Mouse (Mus musculus): ENCODE data around the gene Hook2.

The Hook2 gene

GRCm38 (mm10) chr8:85026670-85027515 lies 36.5 kb downstream of the Hook2 start, which contains the start of gene Trir:
Gene Trir (plus strand): TSS chr8:85026823.
- in situ Hi-C loops (cut with MboI, MseI) = no loop called here

DNA sequence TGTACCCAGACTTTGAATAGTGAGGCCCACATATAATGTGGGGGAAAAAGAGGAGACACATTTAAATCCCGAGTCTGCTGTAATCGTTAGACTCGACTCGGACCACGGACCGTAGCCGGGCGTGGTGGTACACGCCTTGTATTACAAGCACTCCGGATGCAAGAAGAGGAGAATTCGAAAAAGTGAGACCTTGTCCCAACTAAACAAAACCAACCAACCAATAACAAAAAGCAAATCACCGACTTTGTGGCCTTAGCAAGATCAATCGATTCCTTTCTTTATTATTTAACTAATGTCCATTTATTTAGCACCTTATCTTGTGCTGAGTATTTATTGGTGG lies 37.1 kb downstream of the Hook2 start:
- in situ Hi-C loops (cut with MboI, MseI) = no loop called here

DNA sequence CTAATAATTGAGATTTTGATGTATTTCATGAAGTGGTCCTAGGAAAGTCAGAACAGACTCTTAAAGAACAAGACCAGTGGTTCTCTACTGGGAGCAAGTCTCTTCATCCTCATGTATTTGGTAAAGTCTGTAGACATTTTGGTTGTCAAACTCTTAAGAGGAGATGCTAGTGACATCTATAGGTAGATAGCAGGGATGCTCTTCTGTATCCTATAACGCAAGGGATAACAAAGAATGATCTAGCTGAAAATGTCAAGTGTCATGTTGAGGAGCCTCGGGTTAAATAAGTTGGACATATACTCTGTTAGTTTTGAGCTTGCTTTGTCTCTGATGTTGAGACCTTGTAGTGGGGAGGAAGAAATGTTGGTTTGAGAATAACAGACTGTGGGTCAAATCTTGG lies 37.5 kb downstream of the Hook2 start:
- in situ Hi-C loops (cut with MboI, MseI) = no loop called here

DNA sequence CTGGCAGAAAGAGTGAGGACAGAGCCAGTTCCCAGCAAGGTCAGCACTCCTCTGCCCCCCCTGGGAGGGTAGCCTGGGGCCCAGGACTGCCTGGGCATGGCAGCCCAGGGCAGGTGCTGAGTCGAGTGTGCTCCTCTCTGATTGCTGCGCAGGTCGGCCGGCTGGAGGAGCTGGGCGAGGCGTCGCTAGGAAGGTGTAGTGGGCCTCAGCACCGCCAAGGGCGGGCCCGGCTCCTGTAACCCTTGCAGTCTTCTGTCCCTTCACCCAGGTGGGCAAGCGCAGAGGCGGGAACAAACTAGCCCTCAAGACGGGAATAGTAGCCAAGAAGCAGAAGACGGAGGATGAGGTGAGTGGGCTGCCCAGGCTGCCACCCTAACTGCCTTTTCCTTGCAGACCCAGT lies 38.9 kb downstream of the Hook2 start:
- in situ Hi-C loops (cut with MboI, MseI) = no loop called here

- in situ Hi-C loops (cut with MboI, MseI) = no loop called here
Measured at GRCm38 (mm10) chr8:85032622-85033311, 42.4 kb downstream of the Hook2 start.

GRCm38 (mm10) chr8:85033867-85034266 lies 43.5 kb downstream of the Hook2 start:
- in situ Hi-C loops (cut with MboI, MseI) = no loop called here

DNA sequence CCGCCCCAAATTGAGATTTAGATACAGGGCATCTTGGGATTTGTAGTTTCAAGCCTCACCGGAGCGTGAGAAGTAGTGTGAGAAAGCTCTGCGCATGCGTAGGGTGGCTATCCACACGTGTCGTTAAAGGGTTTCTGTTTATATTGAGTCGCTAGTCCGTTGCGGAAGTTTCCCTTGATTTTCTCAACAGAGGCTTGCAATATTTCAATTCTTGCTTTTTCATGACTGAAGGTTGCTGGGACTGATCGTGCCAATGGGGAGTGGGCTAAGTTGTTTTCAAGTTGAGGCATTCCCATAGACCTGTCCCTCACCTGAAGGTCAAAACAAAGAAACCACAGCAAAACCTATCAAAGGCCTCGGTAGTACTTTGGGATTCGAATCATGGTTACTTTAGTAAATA lies 44.4 kb downstream of the Hook2 start:
- in situ Hi-C loops (cut with MboI, MseI) = no loop called here

- in situ Hi-C loops (cut with MboI, MseI) = no loop called here
Measured at GRCm38 (mm10) chr8:85035165-85035727, 44.8 kb downstream of the Hook2 start.

- in situ Hi-C loops (cut with MboI, MseI) = no loop called here
Measured at GRCm38 (mm10) chr8:85035728-85036310, 45.4 kb downstream of the Hook2 start.

DNA sequence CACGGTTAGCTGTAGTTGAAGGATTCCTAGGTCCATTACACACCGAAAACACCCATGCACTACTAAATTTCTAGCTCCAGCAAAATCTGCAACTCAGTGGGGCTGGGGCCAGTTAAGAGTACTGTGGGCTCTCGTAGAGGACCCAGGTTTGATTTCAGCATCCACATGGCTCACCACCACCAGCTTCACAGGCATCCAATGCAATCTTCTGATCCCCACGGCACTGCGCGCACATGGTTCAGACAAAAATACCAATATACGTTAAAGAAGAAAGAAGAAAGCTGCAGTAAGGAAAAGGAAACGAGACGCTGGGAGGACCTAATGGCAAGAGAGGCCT lies 45.9 kb downstream of the Hook2 start:
- in situ Hi-C loops (cut with MboI, MseI) = no loop called here

- in situ Hi-C loops (cut with MboI, MseI) = no loop called here
Measured at GRCm38 (mm10) chr8:85036718-85037365, 46.4 kb downstream of the Hook2 start, which contains the start of gene Tnpo2. Gene Tnpo2 (plus strand): TSS chr8:85036915.

DNA sequence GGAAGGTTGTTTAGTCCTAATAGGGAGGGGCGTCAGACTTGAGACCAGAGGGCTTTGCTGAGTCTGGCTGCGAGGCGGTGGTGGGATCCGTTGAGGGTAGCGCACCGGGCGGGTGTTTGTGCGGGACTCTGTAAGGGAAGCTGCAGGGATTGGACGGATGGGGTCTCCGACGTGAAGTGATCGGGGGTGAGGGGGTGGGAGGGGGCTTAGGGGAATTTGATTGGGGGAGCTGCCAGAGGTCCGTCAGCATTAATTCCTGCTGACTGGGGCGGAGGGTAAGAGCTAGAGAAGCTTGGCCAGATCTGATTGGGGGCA lies 46.9 kb downstream of the Hook2 start:
- in situ Hi-C loops (cut with MboI, MseI) = no loop called here

DNA sequence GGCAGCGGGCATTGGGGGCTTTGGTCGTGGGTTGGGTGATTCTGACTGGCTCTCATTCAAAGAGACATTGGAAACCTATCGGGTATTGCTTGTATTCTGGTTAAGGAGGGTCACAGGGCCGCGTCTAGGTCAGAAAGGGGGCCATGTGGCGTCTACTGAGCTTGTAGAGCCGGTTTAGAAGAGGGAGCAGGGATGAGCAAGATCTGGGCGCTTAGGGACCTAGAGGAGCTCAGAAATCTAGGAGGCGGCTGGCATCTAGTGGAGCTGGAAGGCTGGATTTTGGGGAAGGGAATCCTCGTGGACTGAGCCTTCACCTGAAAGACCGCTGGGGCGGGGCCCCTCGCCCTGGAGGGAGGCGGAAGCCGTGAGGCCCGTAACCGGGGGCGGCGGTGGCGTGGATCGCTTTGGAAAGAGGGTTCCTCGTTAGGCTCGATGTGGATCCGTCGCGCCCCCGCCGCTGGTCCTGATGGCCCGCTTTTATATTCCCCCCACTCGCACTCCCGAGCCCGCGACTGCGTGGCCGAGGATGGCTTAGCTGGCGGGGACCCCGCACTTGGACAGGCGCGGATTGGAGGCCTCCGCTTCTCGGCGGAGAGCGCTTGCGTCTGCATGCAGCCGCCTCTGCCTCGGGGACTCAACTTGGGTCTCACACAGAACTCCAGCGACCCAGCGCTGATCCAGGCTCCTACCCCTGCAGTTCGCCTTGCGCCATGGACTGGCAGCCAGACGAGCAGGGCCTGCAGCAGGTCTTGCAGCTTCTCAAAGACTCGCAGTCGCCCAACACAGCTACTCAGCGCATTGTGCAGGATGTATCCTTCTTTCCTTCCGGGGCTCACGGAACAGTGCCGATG lies 47.5 kb downstream of the Hook2 start:
- in situ Hi-C loops (cut with MboI, MseI) = no loop called here

GRCm38 (mm10) chr8:85043619-85044018 lies 53.2 kb downstream of the Hook2 start:
- in situ Hi-C loops (cut with MboI, MseI) = no loop called here

Data from T-helper 2 cell (primary cell).